Mouse (Mus musculus): ENCODE data around the gene Nectin2. TPM values are rescaled to one million over a fixed set of nuclear protein-coding genes. Genes with fewer than 3 reads are reported as not detected.
A peak's percentile ranks its signal among the peaks of the same experiment; 100 is the strongest.

Nectin2 gene
- total and polyA plus RNA-seq, 3 experiments: 29.4 to 41.4 (median 30.2) TPM

- TF ChIP-seq EP300 (IDR thresholded peaks at IDR 0.05; ENCODE audit: insufficient read depth, low read depth, low read length) (no peak), CTCF (IDR thresholded peaks at IDR 0.05) (no peak), POLR2A (IDR thresholded peaks at IDR 0.05; ENCODE audit: insufficient read depth, low read depth, low read length) (no peak)
- H3K27ac ChIP-seq: no peak overlapping the region
- peak in 1 of 2 experiments; percentile 30 for DNase-seq
- H3K27me3 ChIP-seq (ENCODE audit: control insufficient read depth, insufficient read depth, low read length): no peaks in the 10 kb centered on the region
- no peaks in the 10 kb centered on the region for H3K36me3 ChIP-seq (ENCODE audit: control insufficient read depth, insufficient read depth, low read length)
- peaks cover 8% of the 10 kb centered on the region for H3K4me1 ChIP-seq (ENCODE audit: control insufficient read depth, insufficient read depth, low read length)
- H3K4me3 ChIP-seq: no peak overlapping the region
- intact Hi-C loops (cut with DNase I): loop anchor here (2.0 kb wide), 1 partner anchor 17 kb away; no protein-coding TSS in a partner anchor
- WGBS: 39% methylated on average over 8 of the region's 8 CpGs
- no peak overlapping the region for H3K9ac ChIP-seq (ENCODE audit: low read depth, low read length)
- H3K79me2 ChIP-seq (replicated peaks; ENCODE audit: control insufficient read depth, insufficient read depth, low read length): no peaks in the 10 kb centered on the region; the same call in 1 of the 2 replicates
These were observed 8.8 kb downstream of the Nectin2 start for GRCm38 (mm10) chr7:19741329-19742031.

DNA sequence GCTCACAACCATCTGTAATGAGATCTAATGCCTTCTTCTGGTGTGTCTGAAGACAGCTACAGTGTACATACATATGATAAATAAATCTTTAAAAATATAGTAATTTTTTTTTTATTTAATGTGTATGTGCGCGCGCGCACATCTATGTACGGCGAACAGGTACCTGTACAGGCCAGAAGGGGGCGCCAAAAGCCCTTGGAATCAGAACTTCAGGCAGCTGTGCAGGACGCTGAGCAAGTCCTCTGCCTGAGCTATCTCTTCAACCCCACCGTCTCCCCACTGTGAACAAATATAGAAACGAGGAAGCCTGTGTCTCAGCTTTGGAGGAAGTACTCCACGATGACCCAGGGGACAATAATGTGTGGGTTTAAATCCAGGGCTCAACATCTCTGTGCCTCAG is 10.0 kb downstream of the Nectin2 start:
- H3K27me3 ChIP-seq (ENCODE audit: control insufficient read depth, insufficient read depth, low read length): no peaks in the 10 kb centered on the region
- DNase-seq: no peak
- WGBS: 72% methylated on average over 11 of the region's 11 CpGs
- H3K4me3 ChIP-seq: no peak overlapping the region
- H3K79me2 ChIP-seq (replicated peaks; ENCODE audit: control insufficient read depth, insufficient read depth, low read length): no peaks in the 10 kb centered on the region; the same call in 1 of the 2 replicates
- no peaks in the 10 kb centered on the region for H3K36me3 ChIP-seq (ENCODE audit: control insufficient read depth, insufficient read depth, low read length)
- H3K9ac ChIP-seq (ENCODE audit: low read depth, low read length): no peak overlapping the region
- no peak overlapping the region for H3K27ac ChIP-seq
- peaks cover 5% of the 10 kb centered on the region for H3K4me1 ChIP-seq (ENCODE audit: control insufficient read depth, insufficient read depth, low read length)
- intact Hi-C loops (cut with DNase I): no loop called here
- TF ChIP-seq CTCF (IDR thresholded peaks at IDR 0.05) (peak; percentile 54), EP300 (IDR thresholded peaks at IDR 0.05; ENCODE audit: insufficient read depth, low read depth, low read length) (no peak)

- Histone ChIP-seq H3K4me1 (ENCODE audit: control insufficient read depth, insufficient read depth, low read length) (peaks cover under 1% of the 10 kb centered on the region; the same call in 1 of the 2 replicates), H3K36me3 (ENCODE audit: control insufficient read depth, insufficient read depth, low read length) (no peaks in the 10 kb centered on the region), H3K79me2 (replicated peaks; ENCODE audit: control insufficient read depth, insufficient read depth, low read length) (no peaks in the 10 kb centered on the region; the same call in 1 of the 2 replicates), H3K27ac (no peak overlapping the region), H3K9ac (ENCODE audit: low read depth, low read length) (no peak overlapping the region), H3K4me3 (no peak overlapping the region), H3K27me3 (ENCODE audit: control insufficient read depth, insufficient read depth, low read length) (no peaks in the 10 kb centered on the region)
- TF ChIP-seq CTCF (IDR thresholded peaks at IDR 0.05): peak; percentile 44
- TF ChIP-seq EP300 (IDR thresholded peaks at IDR 0.05; ENCODE audit: insufficient read depth, low read depth, low read length): no peak
- no peak for TF ChIP-seq POLR2A (IDR thresholded peaks at IDR 0.05; ENCODE audit: insufficient read depth, low read depth, low read length)
- WGBS: 93% methylated on average over 3 of the region's 3 CpGs
- no peak for DNase-seq
- intact Hi-C loops (cut with DNase I): no loop called here
These were observed 11.5 kb downstream of the Nectin2 start for GRCm38 (mm10) chr7:19738771-19739170.

- DNase-seq: no peak
- no peak overlapping the region for H3K27ac ChIP-seq
- H3K9ac ChIP-seq (ENCODE audit: low read depth, low read length): no peak overlapping the region
- no peaks in the 10 kb centered on the region for H3K79me2 ChIP-seq (replicated peaks; ENCODE audit: control insufficient read depth, insufficient read depth, low read length)
- peaks cover 3% of the 10 kb centered on the region for H3K4me1 ChIP-seq (ENCODE audit: control insufficient read depth, insufficient read depth, low read length)
- 69% methylated on average over 16 of the region's 16 CpGs for WGBS
- no peaks in the 10 kb centered on the region for H3K36me3 ChIP-seq (ENCODE audit: control insufficient read depth, insufficient read depth, low read length)
- no peak overlapping the region for H3K4me3 ChIP-seq
- no peak for TF ChIP-seq POLR2A (IDR thresholded peaks at IDR 0.05; ENCODE audit: insufficient read depth, low read depth, low read length)
- TF ChIP-seq CTCF (IDR thresholded peaks at IDR 0.05): no peak
- TF ChIP-seq EP300 (IDR thresholded peaks at IDR 0.05; ENCODE audit: insufficient read depth, low read depth, low read length): no peak
- H3K27me3 ChIP-seq (ENCODE audit: control insufficient read depth, insufficient read depth, low read length): no peaks in the 10 kb centered on the region
- intact Hi-C loops (cut with DNase I): no loop called here
These were observed 13.8 kb downstream of the Nectin2 start for GRCm38 (mm10) chr7:19736389-19737057.

DNA sequence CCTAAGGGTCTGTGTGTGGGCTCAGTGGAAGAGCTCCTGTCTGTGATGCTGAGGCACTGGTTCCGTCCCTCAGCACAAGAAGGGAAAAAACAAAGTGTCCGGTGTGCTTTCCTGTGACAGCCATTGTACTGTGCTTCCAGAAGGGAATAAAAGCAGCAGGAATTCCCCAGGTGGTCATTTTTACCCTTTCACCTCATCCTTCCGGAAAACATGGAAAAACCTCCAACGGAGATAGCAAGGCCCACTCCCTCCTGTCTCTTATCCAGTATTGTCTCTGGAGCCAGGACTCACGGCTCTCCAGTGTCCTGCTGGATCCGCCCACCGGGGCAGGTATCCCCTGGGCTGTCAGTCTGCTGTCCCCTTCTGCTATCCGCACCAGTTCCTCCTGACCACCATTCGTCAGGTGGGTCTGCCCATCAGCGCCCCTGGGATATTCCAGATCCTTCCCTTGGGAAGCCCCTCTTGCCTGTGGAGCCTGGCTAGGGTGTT is 16.1 kb downstream of the Nectin2 start:
- intact Hi-C loops (cut with DNase I): no loop called here
- Histone ChIP-seq H3K27ac (peak overlapping the region; percentile 33; the same call in 1 of the 2 replicates), H3K27me3 (ENCODE audit: control insufficient read depth, insufficient read depth, low read length) (no peaks in the 10 kb centered on the region), H3K4me1 (ENCODE audit: control insufficient read depth, insufficient read depth, low read length) (peaks cover 3% of the 10 kb centered on the region), H3K4me3 (no peak overlapping the region), H3K9ac (ENCODE audit: low read depth, low read length) (no peak overlapping the region), H3K36me3 (ENCODE audit: control insufficient read depth, insufficient read depth, low read length) (no peaks in the 10 kb centered on the region), H3K79me2 (replicated peaks; ENCODE audit: control insufficient read depth, insufficient read depth, low read length) (no peaks in the 10 kb centered on the region)
- DNase-seq: no peak
- WGBS: 47% methylated on average over 10 of the region's 10 CpGs
- TF ChIP-seq POLR2A (IDR thresholded peaks at IDR 0.05; ENCODE audit: insufficient read depth, low read depth, low read length) (no peak), CTCF (IDR thresholded peaks at IDR 0.05) (no peak), EP300 (IDR thresholded peaks at IDR 0.05; ENCODE audit: insufficient read depth, low read depth, low read length) (no peak)

DNA sequence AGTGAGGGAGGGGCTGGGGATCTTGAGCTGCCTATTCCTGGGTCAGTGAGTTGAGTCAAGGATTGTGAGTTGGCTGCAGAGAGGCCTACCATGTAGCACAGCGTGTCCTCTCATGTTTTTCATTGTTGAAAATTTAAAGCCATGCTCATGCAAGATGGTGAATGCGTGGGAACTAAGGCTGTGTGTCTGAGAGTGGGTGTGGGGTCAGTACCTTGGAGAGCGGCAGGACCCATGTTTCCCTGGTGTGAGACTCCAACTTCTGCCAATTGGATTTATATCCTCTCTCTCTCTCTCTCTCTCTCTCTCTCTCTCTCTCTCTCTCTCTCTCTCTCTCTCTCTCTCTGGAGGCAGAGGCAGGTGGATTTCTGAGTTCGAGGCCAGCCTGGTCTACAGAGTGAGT is 23.7 kb downstream of the Nectin2 start:
- no peak for DNase-seq

More for the DNA sequence above, 23.7 kb downstream of the Nectin2 start:
- no peak overlapping the region for H3K9ac ChIP-seq (ENCODE audit: low read depth, low read length)
- intact Hi-C loops (cut with DNase I): no loop called here
- H3K27ac ChIP-seq: no peak overlapping the region
- H3K4me3 ChIP-seq: no peak overlapping the region
- 89% methylated on average over 4 of the region's 4 CpGs for WGBS
- H3K4me1 ChIP-seq (ENCODE audit: control insufficient read depth, insufficient read depth, low read length): peaks cover 4% of the 10 kb centered on the region; the same call in 1 of the 2 replicates
- H3K79me2 ChIP-seq (replicated peaks; ENCODE audit: control insufficient read depth, insufficient read depth, low read length): no peaks in the 10 kb centered on the region
- TF ChIP-seq CTCF (IDR thresholded peaks at IDR 0.05): no peak
- no peak for TF ChIP-seq EP300 (IDR thresholded peaks at IDR 0.05; ENCODE audit: insufficient read depth, low read depth, low read length)
- TF ChIP-seq POLR2A (IDR thresholded peaks at IDR 0.05; ENCODE audit: insufficient read depth, low read depth, low read length): no peak
- H3K27me3 ChIP-seq (ENCODE audit: control insufficient read depth, insufficient read depth, low read length): no peaks in the 10 kb centered on the region
- H3K36me3 ChIP-seq (ENCODE audit: control insufficient read depth, insufficient read depth, low read length): no peaks in the 10 kb centered on the region
